Mouse (Mus musculus) limb, embryonic 13.5 days (tissue): ENCODE results near the gene Chp2. TPM values are rescaled to one million over a fixed set of nuclear protein-coding genes. Genes with fewer than 3 reads are reported as not detected.

ENCODE experiments used
- ATAC-seq: fragments of 200-750 bp; cut with Nextera tagmentation; 2 replicates; pipeline ENCODE4 v1.8.0; 2017; ENCODE audit warnings: low read depth, moderate number of reproducible peaks, moderate TSS enrichment; ENCODE audit not compliant: low FRiP score
- H3K27ac ChIP-seq: fragments of 300-500 bp; sonication (generic); 2 replicates; pipeline ENCODE4 v1.5.1; 2015; ENCODE audit warnings: inconsistent platforms, mild to moderate bottlenecking, moderate library complexity
- H3K27me3 ChIP-seq: fragments of 300-500 bp; sonication (generic); 2 replicates; pipeline ENCODE4 v1.6.1; 2015; ENCODE audit warnings: mild to moderate bottlenecking, inconsistent platforms
- H3K36me3 ChIP-seq: fragments of 300-500 bp; sonication (generic); 2 replicates; pipeline ENCODE4 v1.6.1; 2015; ENCODE audit warnings: inconsistent platforms, mild to moderate bottlenecking, moderate library complexity
- H3K4me1 ChIP-seq: fragments of 300-500 bp; sonication (generic); 2 replicates; pipeline ENCODE4 v1.6.1; 2015; ENCODE audit warnings: inconsistent platforms
- H3K4me2 ChIP-seq: fragments of 300-500 bp; sonication (generic); replicated peaks from 2 replicates; pipeline ENCODE4 v1.6.1; 2015; ENCODE audit warnings: inconsistent platforms, mild to moderate bottlenecking, moderate library complexity
- H3K4me3 ChIP-seq: fragments of 300-500 bp; sonication (generic); 2 replicates; pipeline ENCODE4 v1.5.1; 2015; ENCODE audit warnings: moderate library complexity, mild to moderate bottlenecking, inconsistent platforms
- H3K9ac ChIP-seq: fragments of 300-500 bp; sonication (generic); 2 replicates; pipeline ENCODE4 v1.6.1; 2015; ENCODE audit warnings: mild to moderate bottlenecking, inconsistent platforms
- H3K9me3 ChIP-seq: fragments of 300-500 bp; sonication (generic); 2 replicates; pipeline ENCODE4 v1.6.1; 2016; ENCODE audit warnings: inconsistent platforms
- WGBS: fragments of 180-500 bp; shearing (Covaris S2); methylation state at CpG from one replicate; pipeline ENCODE4 v1.1.7; 2015; 5-methylcytosine and 5-hydroxymethylcytosine counted together
- polyA plus RNA-seq: library from polyadenylated mRNA; unstranded; fragments of >200 nt; fragmentation: Nextera tagmentation; extraction: Ambion mirVana; gene quantifications from 2 replicates; pipeline ENCODE4 v1.2.1, GENCODE M21; 2015

Chp2 gene
- 0.22 TPM in 1 of 2 replicates, not detected in the other for polyA plus RNA-seq

DNA sequence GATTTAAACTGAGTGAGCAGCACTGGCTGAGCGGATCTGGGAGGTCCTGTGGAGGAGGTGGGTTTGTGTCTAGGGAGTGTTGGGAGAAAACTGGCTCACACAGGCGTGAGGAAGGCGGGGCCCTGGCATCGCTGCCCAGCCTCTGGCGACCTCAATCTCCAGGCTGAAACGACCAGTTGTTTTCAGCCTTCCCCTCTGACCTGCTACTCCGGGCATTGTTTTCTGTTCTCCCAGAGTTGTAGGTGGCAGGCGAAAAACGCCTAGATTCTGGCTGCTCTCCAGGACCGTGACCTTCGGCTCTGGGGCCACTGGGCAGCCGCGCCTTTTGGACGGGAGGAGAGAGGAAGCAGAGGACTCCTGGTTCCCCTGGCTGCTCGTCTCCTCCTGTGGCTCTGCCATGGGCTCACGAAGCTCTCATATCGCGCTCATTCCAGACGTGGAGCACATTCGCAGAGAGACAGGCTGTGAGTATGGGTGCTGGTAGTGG is at the start of gene Chp2:
Gene Chp2 (plus strand): TSS at position 182 of the 487 bp plus-strand sequence.
- Histone ChIP-seq H3K36me3 (no peaks in the 10 kb centered on the region), H3K27me3 (peaks cover 20% of the 10 kb centered on the region), H3K4me2 (peak within 1 kb of the TSS; percentile 55), H3K4me3 (peak within 1 kb of the TSS; percentile 15), H3K9me3 (no peaks in the 10 kb centered on the region), H3K9ac (peak within 1 kb of the TSS; percentile 43; the same call in 1 of the 2 replicates), H3K27ac (no peak within 1 kb of the TSS), H3K4me1 (no peaks in the 10 kb centered on the region)
- WGBS, result 24% methylated on average over 20 of the region's 20 CpGs
- no peak for ATAC-seq

DNA sequence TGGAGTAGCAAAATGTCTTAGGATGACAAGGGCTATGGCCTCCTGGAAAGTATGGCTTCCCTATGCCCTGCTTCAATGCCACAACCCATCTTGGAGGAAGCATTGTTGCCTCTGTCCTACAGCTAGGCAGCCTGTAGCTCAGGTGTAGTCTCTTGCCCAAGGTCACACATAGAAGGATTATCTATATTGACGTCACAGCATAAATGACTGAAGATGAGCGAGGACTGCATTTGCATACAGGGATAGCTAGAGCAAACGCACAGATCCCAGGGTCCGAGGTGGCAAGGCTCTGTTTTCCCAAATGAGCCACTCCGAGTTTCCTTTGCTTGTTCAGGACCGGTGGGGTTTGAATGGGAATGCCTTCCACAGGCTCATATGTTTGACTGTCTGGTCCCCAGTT is 48.6 kb upstream of the Chp2 start:
- H3K27me3 ChIP-seq, result no peaks in the 10 kb centered on the region
- H3K27ac ChIP-seq, result no peak overlapping the region
- H3K4me1 ChIP-seq, result no peaks in the 10 kb centered on the region
- H3K9ac ChIP-seq, result no peak overlapping the region
- no peak for ATAC-seq
- 85% methylated on average over 6 of the region's 6 CpGs for WGBS
- no peak overlapping the region for H3K4me3 ChIP-seq
- H3K36me3 ChIP-seq, result peaks cover 53% of the 10 kb centered on the region
- no peak overlapping the region for H3K4me2 ChIP-seq
- H3K9me3 ChIP-seq, result no peaks in the 10 kb centered on the region

GRCm38 (mm10) chr7:122171613-122172012 is 47.7 kb upstream of the Chp2 start:
- H3K4me1 ChIP-seq, result no peaks in the 10 kb centered on the region
- no peak overlapping the region for H3K4me3 ChIP-seq
- no peak overlapping the region for H3K4me2 ChIP-seq
- ATAC-seq, result no peak
- H3K36me3 ChIP-seq, result peaks cover 44% of the 10 kb centered on the region
- H3K27ac ChIP-seq, result no peak overlapping the region
- H3K9ac ChIP-seq, result no peak overlapping the region
- no peaks in the 10 kb centered on the region for H3K9me3 ChIP-seq
- no peaks in the 10 kb centered on the region for H3K27me3 ChIP-seq
- WGBS, result 58% methylated on average over 10 of the region's 10 CpGs

GRCm38 (mm10) chr7:122180720-122181119 is 38.6 kb upstream of the Chp2 start:
- Histone ChIP-seq H3K27me3 (no peaks in the 10 kb centered on the region), H3K4me1 (peaks cover 2% of the 10 kb centered on the region), H3K9me3 (no peaks in the 10 kb centered on the region), H3K36me3 (no peaks in the 10 kb centered on the region), H3K4me2 (no peak overlapping the region), H3K27ac (no peak overlapping the region), H3K4me3 (no peak overlapping the region), H3K9ac (no peak overlapping the region)
- WGBS, result 90% methylated on average over 7 of the region's 7 CpGs
- ATAC-seq, result no peak

DNA sequence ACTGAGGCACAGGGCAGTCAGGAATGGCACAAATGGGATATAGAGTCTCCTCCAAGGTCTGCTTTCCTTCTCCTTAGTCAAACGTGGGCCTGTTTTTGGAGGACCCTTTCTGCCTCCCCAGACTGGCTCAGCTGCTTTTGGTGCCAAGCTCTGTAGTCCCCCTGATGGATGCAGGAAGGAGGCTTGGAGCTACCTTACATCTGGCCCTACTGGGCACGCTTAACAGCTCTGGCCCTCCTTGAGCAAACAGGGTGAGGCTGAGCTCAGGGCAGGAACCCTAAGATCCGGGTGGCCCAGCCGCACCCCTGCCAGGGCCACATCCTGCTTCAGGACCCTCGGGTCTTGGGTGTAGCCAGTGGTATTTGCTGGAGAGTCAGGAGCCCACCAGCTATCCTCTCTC is 34.7 kb upstream of the Chp2 start:
- no peak overlapping the region for H3K27ac ChIP-seq
- H3K4me1 ChIP-seq, result peaks cover 5% of the 10 kb centered on the region
- H3K9ac ChIP-seq, result no peak overlapping the region
- H3K9me3 ChIP-seq, result no peaks in the 10 kb centered on the region
- H3K27me3 ChIP-seq, result no peaks in the 10 kb centered on the region
- H3K4me2 ChIP-seq, result no peak overlapping the region
- no peaks in the 10 kb centered on the region for H3K36me3 ChIP-seq
- no peak overlapping the region for H3K4me3 ChIP-seq
- 64% methylated on average over 5 of the region's 5 CpGs for WGBS
- ATAC-seq, result no peak

DNA sequence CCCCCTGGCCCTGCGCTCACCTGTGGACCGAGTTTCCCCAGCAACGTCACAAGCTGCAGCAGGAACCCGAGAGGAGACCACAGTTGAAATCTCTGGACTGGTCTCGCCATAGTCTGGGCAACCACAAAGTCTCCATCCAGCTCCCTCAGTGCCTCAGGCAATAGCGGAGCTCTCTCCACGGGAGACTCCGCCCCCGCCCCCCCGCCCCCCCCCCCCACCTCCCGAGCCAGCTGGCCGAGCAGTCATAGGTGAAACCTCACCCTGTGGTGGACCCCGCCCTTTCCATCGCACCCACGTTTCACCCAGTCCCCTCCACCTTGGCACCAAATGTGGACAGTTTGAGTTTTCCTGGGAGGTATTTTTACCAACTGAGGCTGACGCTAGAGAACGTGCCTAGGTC is 33.3 kb upstream of the Chp2 start, which contains the start of gene Ern2:
Gene Ern2 (minus strand): TSS at position 165 of the 400 bp plus-strand sequence.
- 0 out of 2 replicates have a peak, but pooled peaks have one; percentile 36 for ATAC-seq
- peaks cover 5% of the 10 kb centered on the region for H3K4me1 ChIP-seq
- H3K9me3 ChIP-seq, result no peaks in the 10 kb centered on the region
- WGBS, result 21% methylated on average over 12 of the region's 17 CpGs
- no peak within 1 kb of the TSS for H3K4me3 ChIP-seq
- H3K9ac ChIP-seq, result 0 out of 2 replicates have a peak within 1 kb of the TSS, but pooled peaks have one; percentile 19
- H3K4me2 ChIP-seq, result peak within 1 kb of the TSS; percentile 48
- no peak within 1 kb of the TSS for H3K27ac ChIP-seq
- H3K27me3 ChIP-seq, result no peaks in the 10 kb centered on the region
- no peaks in the 10 kb centered on the region for H3K36me3 ChIP-seq

DNA sequence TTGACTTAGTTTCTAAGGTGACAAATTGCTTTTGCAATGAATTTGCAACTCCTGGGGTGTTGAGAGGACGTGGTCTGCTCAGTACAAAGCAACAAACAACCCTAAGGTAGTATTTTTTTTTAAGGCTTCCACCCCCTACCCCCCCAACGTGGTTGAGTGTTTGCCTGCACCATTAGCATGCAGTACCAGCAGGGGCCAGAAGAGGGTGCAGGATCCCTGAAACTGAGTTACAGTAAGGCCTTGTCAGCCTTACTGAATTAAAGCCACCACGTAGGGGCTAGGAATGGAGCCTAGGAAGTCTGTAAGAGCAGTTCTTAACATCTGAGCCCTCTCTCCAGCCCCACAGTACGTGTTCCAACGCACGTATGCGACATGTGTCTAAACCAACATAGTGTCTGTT is 29.8 kb upstream of the Chp2 start:
- Histone ChIP-seq H3K4me2 (no peak overlapping the region), H3K4me1 (peaks cover 5% of the 10 kb centered on the region), H3K4me3 (no peak overlapping the region), H3K9me3 (no peaks in the 10 kb centered on the region), H3K27me3 (no peaks in the 10 kb centered on the region), H3K9ac (no peak overlapping the region), H3K36me3 (no peaks in the 10 kb centered on the region), H3K27ac (no peak overlapping the region)
- ATAC-seq, result no peak
- 28% methylated on average over 7 of the region's 7 CpGs for WGBS

- no peak overlapping the region for H3K9ac ChIP-seq
- ATAC-seq, result no peak
- WGBS, result 60% methylated on average over 10 of the region's 10 CpGs
- H3K4me3 ChIP-seq, result no peak overlapping the region
- H3K27me3 ChIP-seq, result no peaks in the 10 kb centered on the region
- H3K36me3 ChIP-seq, result no peaks in the 10 kb centered on the region
- H3K4me2 ChIP-seq, result no peak overlapping the region
- H3K4me1 ChIP-seq, result no peaks in the 10 kb centered on the region
- no peaks in the 10 kb centered on the region for H3K9me3 ChIP-seq
- H3K27ac ChIP-seq, result no peak overlapping the region
Measured at GRCm38 (mm10) chr7:122191097-122191496, 28.2 kb upstream of the Chp2 start.

GRCm38 (mm10) chr7:122193919-122194318 is 25.4 kb upstream of the Chp2 start:
- H3K27me3 ChIP-seq, result no peaks in the 10 kb centered on the region
- no peaks in the 10 kb centered on the region for H3K36me3 ChIP-seq
- H3K4me2 ChIP-seq, result no peak overlapping the region
- H3K4me1 ChIP-seq, result no peaks in the 10 kb centered on the region
- no peak overlapping the region for H3K4me3 ChIP-seq
- H3K9ac ChIP-seq, result no peak overlapping the region
- no peak for ATAC-seq
- no peak overlapping the region for H3K27ac ChIP-seq
- no peaks in the 10 kb centered on the region for H3K9me3 ChIP-seq

DNA sequence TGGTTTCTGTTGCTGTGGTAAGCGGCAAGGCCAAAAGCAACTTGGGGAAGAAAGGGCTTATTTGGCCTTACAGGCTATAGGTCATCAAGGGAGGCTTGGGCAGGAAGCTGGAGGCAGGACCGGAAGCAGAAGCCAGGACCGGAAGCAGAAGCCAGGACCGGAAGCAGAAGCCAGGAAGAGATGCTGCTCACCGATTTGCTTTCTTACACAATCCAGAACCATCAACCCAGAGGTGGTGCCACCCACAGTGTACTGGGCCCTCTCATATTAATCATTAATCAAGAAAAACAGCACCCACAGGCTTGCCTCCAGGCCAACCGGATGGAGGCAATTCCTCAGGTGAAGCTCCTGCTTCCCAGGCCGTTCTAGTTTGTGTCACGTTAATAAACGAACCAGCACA is 22.5 kb upstream of the Chp2 start:
- Histone ChIP-seq H3K4me3 (no peak overlapping the region), H3K9ac (no peak overlapping the region), H3K27me3 (no peaks in the 10 kb centered on the region), H3K27ac (no peak overlapping the region), H3K4me1 (no peaks in the 10 kb centered on the region), H3K4me2 (no peak overlapping the region), H3K9me3 (no peaks in the 10 kb centered on the region), H3K36me3 (no peaks in the 10 kb centered on the region)
- no peak for ATAC-seq
- 85% methylated on average over 9 of the region's 9 CpGs for WGBS

DNA sequence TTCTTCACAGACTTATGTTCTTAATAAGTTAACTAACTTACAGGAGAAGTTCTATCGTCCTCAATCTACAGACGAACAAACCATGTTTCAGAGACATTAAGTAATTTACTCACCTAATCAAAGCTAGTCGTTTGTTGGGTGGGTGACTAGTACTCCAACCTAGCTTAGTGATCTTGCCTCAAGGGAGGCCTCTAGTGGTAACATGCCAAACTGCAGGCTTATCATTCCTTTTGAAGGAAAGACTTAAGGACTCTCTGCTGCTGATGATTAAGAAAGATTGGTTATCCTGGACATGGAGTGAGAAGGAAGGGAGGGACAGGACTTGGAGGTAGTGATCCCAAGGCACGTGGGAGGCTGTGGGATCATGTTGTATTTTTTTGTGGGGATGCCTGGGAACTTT is 22.0 kb upstream of the Chp2 start:
- WGBS, result 34% methylated on average over 4 of the region's 4 CpGs
- no peaks in the 10 kb centered on the region for H3K4me1 ChIP-seq
- H3K36me3 ChIP-seq, result no peaks in the 10 kb centered on the region
- H3K9ac ChIP-seq, result no peak overlapping the region
- H3K4me2 ChIP-seq, result no peak overlapping the region
- no peaks in the 10 kb centered on the region for H3K9me3 ChIP-seq
- ATAC-seq, result no peak
- H3K27me3 ChIP-seq, result no peaks in the 10 kb centered on the region
- no peak overlapping the region for H3K4me3 ChIP-seq
- no peak overlapping the region for H3K27ac ChIP-seq

DNA sequence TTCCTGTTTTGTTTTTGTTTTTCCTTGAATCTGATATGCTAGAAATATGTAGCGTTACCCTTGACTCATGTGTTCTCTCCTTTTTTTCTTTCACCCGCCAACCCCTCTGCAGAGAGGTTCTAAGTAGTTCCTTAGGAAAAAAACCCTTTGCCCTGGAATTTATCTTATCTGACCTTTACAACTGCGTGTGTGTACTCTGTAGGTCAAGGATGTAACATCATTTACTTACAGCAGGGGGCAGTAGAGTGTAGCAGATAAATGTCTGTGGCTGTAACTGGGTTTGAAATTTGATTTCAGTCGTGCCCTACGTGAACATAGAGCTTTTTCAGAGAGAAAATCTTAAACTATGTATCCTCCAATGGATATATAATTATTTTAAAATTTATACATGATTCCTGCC is 20.0 kb upstream of the Chp2 start:
- H3K4me3 ChIP-seq, result no peak overlapping the region
- no peaks in the 10 kb centered on the region for H3K9me3 ChIP-seq
- no peak for ATAC-seq
- H3K27me3 ChIP-seq, result no peaks in the 10 kb centered on the region
- H3K4me1 ChIP-seq, result no peaks in the 10 kb centered on the region
- WGBS, result 29% methylated on average over 5 of the region's 5 CpGs
- no peak overlapping the region for H3K4me2 ChIP-seq
- H3K9ac ChIP-seq, result no peak overlapping the region
- no peak overlapping the region for H3K27ac ChIP-seq
- no peaks in the 10 kb centered on the region for H3K36me3 ChIP-seq

DNA sequence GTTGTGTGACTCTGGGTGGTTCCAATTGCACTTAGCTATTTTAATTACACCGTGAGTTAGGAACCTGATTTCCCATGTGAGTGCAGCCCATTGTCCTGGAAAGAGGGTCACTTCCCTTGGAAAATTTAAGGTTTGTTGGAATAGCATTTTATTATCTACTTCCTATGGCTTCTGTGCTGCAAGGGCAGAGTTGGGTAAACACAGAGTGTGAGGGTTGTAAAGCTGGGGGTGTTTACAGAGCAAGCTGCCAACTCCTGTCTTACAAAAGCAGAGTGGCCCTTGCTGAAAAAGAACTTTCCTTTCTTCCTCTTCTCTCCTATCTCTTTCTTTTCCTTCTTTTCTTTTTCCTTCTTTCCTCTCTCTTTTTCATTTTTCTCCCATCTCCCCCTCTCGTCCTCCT is 15.4 kb upstream of the Chp2 start:
- ATAC-seq, result no peak
- WGBS, result 37% methylated on average over 2 of the region's 2 CpGs

More for the DNA sequence above, 15.4 kb upstream of the Chp2 start:
- Histone ChIP-seq H3K9ac (no peak overlapping the region), H3K4me1 (no peaks in the 10 kb centered on the region), H3K4me2 (no peak overlapping the region), H3K9me3 (no peaks in the 10 kb centered on the region), H3K27ac (no peak overlapping the region), H3K4me3 (no peak overlapping the region), H3K27me3 (no peaks in the 10 kb centered on the region), H3K36me3 (no peaks in the 10 kb centered on the region)
